Mouse (Mus musculus): Measurements from ENCODE around the gene Cntn1.

DNA sequence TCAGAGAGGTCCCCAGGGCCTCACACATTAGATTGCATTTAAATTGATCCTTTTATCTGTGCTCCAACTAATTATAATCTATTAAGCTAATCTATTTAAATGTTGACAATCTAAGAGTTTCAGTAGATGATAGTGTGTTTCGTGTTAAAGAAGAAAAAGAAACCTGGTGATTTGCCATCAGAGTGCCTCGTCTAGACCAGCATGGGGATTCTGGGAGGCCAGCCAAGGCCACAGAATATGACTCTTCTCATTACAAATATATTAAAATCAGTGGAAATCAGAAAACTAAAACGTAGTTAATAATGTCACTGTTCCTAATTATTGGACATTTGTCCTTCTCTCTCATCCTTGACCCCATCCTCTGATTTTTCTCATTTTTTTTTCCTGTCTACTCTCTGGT is 164.9 kb downstream of the Cntn1 start:
- no peak for TF ChIP-seq EP300 (IDR thresholded peaks at IDR 0.05)
- no peak for TF ChIP-seq CTCF (IDR thresholded peaks at IDR 0.05)

Measured in lung, postnatal 0 days (tissue).